ENCODE assay signal across 7 mouse cellular contexts in the genomic region with DNA sequence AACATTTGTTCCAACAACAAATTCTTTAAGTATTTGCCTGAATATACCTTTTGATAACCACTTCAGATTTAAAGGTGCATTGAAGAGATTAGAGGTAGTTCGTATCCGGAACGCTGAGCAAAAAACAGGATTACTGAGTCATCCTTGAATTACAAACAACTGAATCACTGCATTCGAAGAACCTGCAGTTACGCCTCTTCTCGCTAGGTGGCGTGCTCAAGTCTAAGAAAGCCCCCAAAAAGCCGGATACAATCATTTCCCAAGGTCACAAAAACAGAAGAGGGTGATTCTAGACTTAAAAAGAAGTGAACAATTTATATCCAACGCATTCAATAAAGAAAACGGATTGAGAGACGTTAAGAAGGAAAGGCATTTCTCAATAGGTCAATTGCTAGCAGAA. TPM values are rescaled to one million over a fixed set of nuclear protein-coding genes. Genes with fewer than 3 reads are reported as not detected.
DNase-seq lines count a peak whose midpoint lies in the region; ATAC-seq and TF ChIP-seq lines count a peak whose summit lies in the region.

No protein-coding gene starts in this region.

- H3K9ac ChIP-seq in ES-E14 (ENCODE audit: insufficient read depth, low read depth, low read length, poor library complexity, severe bottlenecking): no peak overlapping the region
- H3K9ac ChIP-seq in intestine, embryonic 15.5 days: no peak overlapping the region

- DNase-seq in kidney, adult 9 months: peak; percentile 33
- no peak for DNase-seq in kidney, adult 11 months
- no peak for DNase-seq in ES-E14 (ENCODE audit: low read depth, low spot score)
- DNase-seq in c-Kit-negative CD71-positive TER-119-positive erythroid progenitor cells, embryonic 14.5 days (ENCODE audit: low read depth, low spot score): peak; percentile 1
- DNase-seq in kidney, postnatal 10 days: peak; percentile 55

- no peak overlapping the region for H3K4me2 ChIP-seq in intestine, embryonic 15.5 days (replicated peaks)

- no peaks in the 10 kb centered on the region for H3K27me3 ChIP-seq in intestine, embryonic 15.5 days (replicated peaks)

- peak; percentile 64; the same call in 1 of the 2 replicates for ATAC-seq in megakaryocyte, adult 5-6 weeks (ENCODE audit: poor library complexity, severe bottlenecking)
- ATAC-seq in intestine, embryonic 15.5 days: no peak

- in situ Hi-C loops in ES-E14 (cut with MboI; ENCODE audit: low sequenced_read_pairs in 2 of 2, unreplicated experiment in 2 of 2): no loop called here

- no peak overlapping the region for H3K27ac ChIP-seq in ES-E14 (ENCODE audit: insufficient read depth, low read depth, low read length, poor library complexity, severe bottlenecking)
- no peak overlapping the region for H3K27ac ChIP-seq in intestine, embryonic 15.5 days

- WGBS in intestine, embryonic 15.5 days: 34% methylated on average over 11 of the region's 11 CpGs

- H3K4me1 ChIP-seq in ES-E14 (ENCODE audit: control insufficient read depth in 2 of 2, insufficient read depth in 2 of 2, low read length in 2 of 2, poor library complexity in 1 of 2): peaks cover 5 to 7% of the 10 kb centered on the region in 2 experiments; a peak in 3 of 4 replicates
- 0 out of 2 replicates have a peak, but pooled peaks cover 3% of the 10 kb centered on the region for H3K4me1 ChIP-seq in intestine, embryonic 15.5 days (replicated peaks)

- no peak overlapping the region for H3K4me3 ChIP-seq in ES-E14 (ENCODE audit: insufficient read depth in 1 of 2, low read depth in 1 of 2, low read length in 2 of 2, poor library complexity in 1 of 2, severe bottlenecking in 1 of 2)
- H3K4me3 ChIP-seq in intestine, embryonic 15.5 days (replicated peaks): no peak overlapping the region

- no peaks in the 10 kb centered on the region for H3K9me3 ChIP-seq in ES-E14 (ENCODE audit: control insufficient read depth, insufficient read depth, low read depth, low read length)
- H3K9me3 ChIP-seq in intestine, embryonic 15.5 days: no peaks in the 10 kb centered on the region

- no peaks in the 10 kb centered on the region for H3K36me3 ChIP-seq in ES-E14 (ENCODE audit: control insufficient read depth, insufficient read depth, low read length, poor library complexity, severe bottlenecking)
- H3K36me3 ChIP-seq in intestine, embryonic 15.5 days: no peaks in the 10 kb centered on the region

TF ChIP-seq in ES-E14, 5 proteins besides CTCF, POLR2A, EP300 and RAD21:
- TF ChIP-seq CHD2 (IDR thresholded peaks at IDR 0.05; ENCODE audit: low read depth, low read length) (no peak), ZNF384 (IDR thresholded peaks at IDR 0.05; ENCODE audit: low read depth, low read length) (no peak), MAFK (IDR thresholded peaks at IDR 0.05; ENCODE audit: insufficient read depth, low read depth, low read length) (peak; percentile 86), HCFC1 (IDR thresholded peaks at IDR 0.05; ENCODE audit: borderline replicate concordance, insufficient read depth, low read length) (no peak), ZC3H11A (IDR thresholded peaks at IDR 0.05; ENCODE audit: borderline replicate concordance, low read depth, low read length) (0 out of 2 replicates have a peak, but pooled peaks have one; percentile 44)

RNA-seq across cellular contexts. Expression of gene Elmo1, which starts 51.9 kb away (rescaled TPM):
- total RNA-seq in ES-E14 (2012; rRNA removed): 3.7 and 11.9 TPM in 2 replicates
- total RNA-seq in megakaryocyte, adult 5-6 weeks (2015): 69.9 and 81.4 TPM in 2 replicates
- total RNA-seq in megakaryocyte, adult 5-6 weeks (2017): 37.1 and 45.1 TPM in 2 replicates
- 14.9 and 15.0 TPM in 2 replicates for polyA plus RNA-seq in intestine, embryonic 15.5 days (2015; fragmentation: Nextera tagmentation; extraction: Ambion mirVana)

Comparison
In these comparisons a context has a peak if more than half of its experiments do, and no peak if none do; other contexts are left out.
1. DNase-seq: peak in kidney, adult 9 months (single experiment), c-Kit-negative CD71-positive TER-119-positive erythroid progenitor cells, embryonic 14.5 days (single experiment) and kidney, postnatal 10 days (single experiment); none in kidney, adult 11 months (single experiment) and ES-E14 (single experiment).